Mouse (Mus musculus) liver, embryonic 16.5 days (tissue): ENCODE data around the gene Epb41l2. TPM values are rescaled to one million over a fixed set of nuclear protein-coding genes. Genes with fewer than 3 reads are reported as not detected.
A peak's percentile ranks its signal among the peaks of the same experiment; 100 is the strongest.

Experiments
- ATAC-seq: fragments of 200-750 bp; cut with Nextera tagmentation; 2 replicates; pipeline ENCODE4 v1.8.0; 2017; ENCODE audit warnings: low read depth, mild to moderate bottlenecking, moderate number of reproducible peaks, moderate library complexity
- H3K27ac ChIP-seq: fragments of 300-500 bp; sonication (generic); 2 replicates; pipeline ENCODE4 v1.5.1; 2014; ENCODE audit warnings: mild to moderate bottlenecking, low read length
- H3K27me3 ChIP-seq: fragments of 300-500 bp; sonication (generic); 2 replicates; pipeline ENCODE4 v1.6.1; 2014; ENCODE audit warnings: low read depth, low read length, mixed read lengths; ENCODE audit not compliant: control insufficient read depth, insufficient read depth
- H3K36me3 ChIP-seq: fragments of 300-500 bp; sonication (generic); 2 replicates; pipeline ENCODE4 v1.6.1; 2014; ENCODE audit warnings: mild to moderate bottlenecking; ENCODE audit not compliant: control insufficient read depth, insufficient read depth
- H3K4me1 ChIP-seq: fragments of 300-500 bp; sonication (generic); 2 replicates; pipeline ENCODE4 v1.6.1; 2014; ENCODE audit warnings: low read depth, low read length, mixed read lengths; ENCODE audit not compliant: control insufficient read depth
- H3K4me2 ChIP-seq: fragments of 300-500 bp; sonication (generic); 2 replicates; pipeline ENCODE4 v1.6.1; 2014; ENCODE audit warnings: low read depth, low read length, mixed read lengths
- H3K4me3 ChIP-seq: fragments of 300-500 bp; sonication (generic); 2 replicates; pipeline ENCODE4 v1.5.1; 2014; ENCODE audit warnings: low read depth, mild to moderate bottlenecking, low read length
- H3K9ac ChIP-seq: fragments of 300-500 bp; sonication (generic); 2 replicates; pipeline ENCODE4 v1.6.1; 2014; ENCODE audit warnings: low read depth, low read length
- H3K9me3 ChIP-seq: fragments of 300-500 bp; sonication (generic); replicated peaks from 2 replicates; pipeline ENCODE4 v1.6.1; 2016; ENCODE audit warnings: low read length; ENCODE audit not compliant: control insufficient read depth
- WGBS: fragments of 180-500 bp; shearing (Covaris S2); extraction: QIAGEN DNeasy Blood & Tissue Kit; methylation state at CpG from one replicate; pipeline ENCODE4 v1.1.7; 2014; ENCODE audit not compliant: insufficient replicate concordance; 5-methylcytosine and 5-hydroxymethylcytosine counted together
- polyA plus RNA-seq: library from polyadenylated mRNA; unstranded; fragments of >200 nt; fragmentation: Nextera tagmentation; extraction: Ambion mirVana; gene quantifications from 2 replicates; pipeline ENCODE4 v1.2.1, GENCODE M21; 2015

Gene Epb41l2
- 10.9 and 11.9 TPM in 2 replicates for polyA plus RNA-seq

GRCm38 (mm10) chr10:25359208-25359958, at the start of gene Epb41l2:
Gene Epb41l2 (plus strand): TSS chr10:25359798.
- Histone ChIP-seq H3K36me3 (no peaks in the 10 kb centered on the region), H3K9ac (peak within 1 kb of the TSS; percentile 75), H3K4me1 (peaks cover 7% of the 10 kb centered on the region), H3K4me3 (peak within 1 kb of the TSS; percentile 78), H3K9me3 (no peaks in the 10 kb centered on the region), H3K27ac (peak within 1 kb of the TSS; percentile 59), H3K4me2 (peak within 1 kb of the TSS; percentile 94), H3K27me3 (peaks cover 4% of the 10 kb centered on the region)
- peak; percentile 91 for ATAC-seq
- 2% methylated on average over 49 of the region's 55 CpGs for WGBS

GRCm38 (mm10) chr10:25309996-25310395, 49.6 kb upstream of the Epb41l2 start:
- Histone ChIP-seq H3K9me3 (no peaks in the 10 kb centered on the region), H3K27me3 (no peaks in the 10 kb centered on the region), H3K27ac (no peak overlapping the region), H3K4me3 (no peak overlapping the region), H3K9ac (no peak overlapping the region), H3K36me3 (no peaks in the 10 kb centered on the region), H3K4me2 (no peak overlapping the region), H3K4me1 (no peaks in the 10 kb centered on the region)
- 72% methylated on average over 5 of the region's 5 CpGs for WGBS
- ATAC-seq = no peak

- Histone ChIP-seq H3K4me3 (no peak overlapping the region), H3K27me3 (no peaks in the 10 kb centered on the region), H3K4me1 (no peaks in the 10 kb centered on the region), H3K4me2 (no peak overlapping the region), H3K9me3 (no peaks in the 10 kb centered on the region), H3K27ac (no peak overlapping the region), H3K9ac (no peak overlapping the region), H3K36me3 (no peaks in the 10 kb centered on the region)
- 66% methylated on average over 4 of the region's 4 CpGs for WGBS
- ATAC-seq = no peak
These were observed 48.9 kb upstream of the Epb41l2 start for GRCm38 (mm10) chr10:25310736-25311135.

GRCm38 (mm10) chr10:25311554-25312212, 47.9 kb upstream of the Epb41l2 start:
- Histone ChIP-seq H3K27me3 (no peaks in the 10 kb centered on the region), H3K4me1 (no peaks in the 10 kb centered on the region), H3K27ac (no peak overlapping the region), H3K4me2 (no peak overlapping the region), H3K4me3 (no peak overlapping the region), H3K9ac (no peak overlapping the region), H3K9me3 (no peaks in the 10 kb centered on the region), H3K36me3 (no peaks in the 10 kb centered on the region)
- no peak for ATAC-seq
- 24% methylated on average over 9 of the region's 9 CpGs for WGBS

GRCm38 (mm10) chr10:25313856-25314584, 45.6 kb upstream of the Epb41l2 start:
- no peak overlapping the region for H3K4me3 ChIP-seq
- H3K27ac ChIP-seq = no peak overlapping the region
- H3K9me3 ChIP-seq = no peaks in the 10 kb centered on the region
- no peak overlapping the region for H3K9ac ChIP-seq
- no peak for ATAC-seq
- no peak overlapping the region for H3K4me2 ChIP-seq
- no peaks in the 10 kb centered on the region for H3K36me3 ChIP-seq
- H3K4me1 ChIP-seq = no peaks in the 10 kb centered on the region
- 39% methylated on average over 17 of the region's 17 CpGs for WGBS
- no peaks in the 10 kb centered on the region for H3K27me3 ChIP-seq

- peak; percentile 64 for ATAC-seq
These were observed 41.9 kb upstream of the Epb41l2 start for GRCm38 (mm10) chr10:25317665-25318064.

GRCm38 (mm10) chr10:25318405-25318804, 41.2 kb upstream of the Epb41l2 start:
- H3K4me2 ChIP-seq = no peak overlapping the region
- H3K27ac ChIP-seq = no peak overlapping the region
- 17% methylated on average over 5 of the region's 5 CpGs for WGBS
- H3K4me3 ChIP-seq = no peak overlapping the region
- no peaks in the 10 kb centered on the region for H3K36me3 ChIP-seq
- H3K4me1 ChIP-seq = no peaks in the 10 kb centered on the region
- peak; percentile 45; the same call in 1 of the 2 replicates for ATAC-seq
- no peaks in the 10 kb centered on the region for H3K9me3 ChIP-seq
- no peaks in the 10 kb centered on the region for H3K27me3 ChIP-seq
- no peak overlapping the region for H3K9ac ChIP-seq

More at GRCm38 (mm10) chr10:25317665-25318064, 41.9 kb upstream of the Epb41l2 start:
- no peaks in the 10 kb centered on the region for H3K9me3 ChIP-seq
- no peaks in the 10 kb centered on the region for H3K4me1 ChIP-seq
- no peak overlapping the region for H3K4me3 ChIP-seq
- no peaks in the 10 kb centered on the region for H3K27me3 ChIP-seq
- no peak overlapping the region for H3K9ac ChIP-seq
- no peak overlapping the region for H3K27ac ChIP-seq
- no peak overlapping the region for H3K4me2 ChIP-seq
- no peaks in the 10 kb centered on the region for H3K36me3 ChIP-seq

GRCm38 (mm10) chr10:25319531-25319930, 40.1 kb upstream of the Epb41l2 start:
- H3K36me3 ChIP-seq = no peaks in the 10 kb centered on the region
- H3K27ac ChIP-seq = no peak overlapping the region
- H3K4me3 ChIP-seq = no peak overlapping the region
- H3K4me2 ChIP-seq = no peak overlapping the region
- no peaks in the 10 kb centered on the region for H3K27me3 ChIP-seq
- H3K9ac ChIP-seq = no peak overlapping the region
- no peaks in the 10 kb centered on the region for H3K4me1 ChIP-seq
- no peak for ATAC-seq
- H3K9me3 ChIP-seq = no peaks in the 10 kb centered on the region

- no peaks in the 10 kb centered on the region for H3K4me1 ChIP-seq
- no peaks in the 10 kb centered on the region for H3K27me3 ChIP-seq
- no peak for ATAC-seq
- no peak overlapping the region for H3K4me3 ChIP-seq
- H3K27ac ChIP-seq = no peak overlapping the region
- H3K9ac ChIP-seq = no peak overlapping the region
- no peaks in the 10 kb centered on the region for H3K36me3 ChIP-seq
- 61% methylated on average over 4 of the region's 4 CpGs for WGBS
- H3K4me2 ChIP-seq = no peak overlapping the region
- no peaks in the 10 kb centered on the region for H3K9me3 ChIP-seq
These were observed 38.4 kb upstream of the Epb41l2 start for GRCm38 (mm10) chr10:25321198-25321597.
